Mouse (Mus musculus): ENCODE data around the gene Gm28919. TPM values are rescaled to one million over a fixed set of nuclear protein-coding genes. Genes with fewer than 3 reads are reported as not detected.
"Not testable (repeated sequence)": the region's sequence is repeated elsewhere in the genome, so short reads cannot be mapped to it uniquely, and the experiment has no call there.

The Gm28919 gene
- not detected for total RNA-seq (2022)

GRCm38 (mm10) chrY:6583246-6583645 is at the start of gene Gm28919:
Gene Gm28919, plus strand, starts transcription at chrY:6583546.
- DNase-seq (ENCODE audit: low spot score in 2 of 2), result not testable (repeated sequence)

Other genes with a start within 250 kb of the Gm28919 start
- not detected for gene Gm21719, start 99.3 kb downstream of the Gm28919 start, total RNA-seq (2022)

Measured in left cerebral cortex, adult 8-10 months (tissue).